Mouse (Mus musculus) brain, embryonic 18.5 days (tissue): ENCODE data around the gene Itpr2.

Source experiments
- DNase-seq: peaks from one replicate; pipeline ENCODE4 v3.0.0-alpha.2; 2012; ENCODE audit warnings: low read depth, low spot score

Gene Itpr2

DNA sequence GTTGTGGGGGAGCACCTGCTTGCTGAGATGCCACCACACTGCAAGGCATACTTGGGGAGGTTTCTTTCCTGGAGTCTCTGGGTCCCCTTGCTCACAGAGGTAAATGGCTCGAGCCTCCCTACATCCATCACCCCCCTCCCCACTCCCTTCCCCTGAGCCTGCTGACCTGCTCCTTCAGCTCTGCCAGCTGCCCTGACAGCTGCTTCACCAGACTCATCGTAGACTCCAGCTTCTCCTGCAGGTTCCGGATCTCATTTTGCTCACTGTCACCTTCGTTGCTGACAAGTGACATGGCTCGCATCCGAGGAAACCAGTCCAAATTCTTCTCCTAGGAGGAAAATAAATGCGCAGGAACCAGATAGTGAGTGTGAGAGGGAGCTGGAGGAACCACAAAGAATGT lies 389.8 kb downstream of the Itpr2 start:
- DNase-seq = no peak

DNA sequence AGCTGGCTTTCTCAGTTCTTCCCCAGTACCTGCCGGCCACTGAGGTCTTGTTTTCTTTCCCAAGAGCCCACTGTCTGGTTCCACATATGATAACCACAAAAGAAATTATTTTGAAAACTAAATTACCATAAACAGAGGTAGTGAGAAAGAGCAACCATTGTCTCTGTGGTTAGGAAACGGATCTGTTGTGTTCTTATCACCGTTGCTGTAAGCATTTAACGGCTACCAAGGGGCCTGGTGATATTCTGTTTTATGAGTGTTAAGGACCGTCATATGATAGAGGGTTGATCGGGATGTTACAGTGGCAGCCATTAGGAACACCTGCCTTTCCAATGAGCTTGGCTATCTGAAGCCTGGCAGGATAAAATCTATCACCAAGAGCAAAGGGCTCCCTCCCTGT lies 390.2 kb downstream of the Itpr2 start:
- DNase-seq = no peak

DNA sequence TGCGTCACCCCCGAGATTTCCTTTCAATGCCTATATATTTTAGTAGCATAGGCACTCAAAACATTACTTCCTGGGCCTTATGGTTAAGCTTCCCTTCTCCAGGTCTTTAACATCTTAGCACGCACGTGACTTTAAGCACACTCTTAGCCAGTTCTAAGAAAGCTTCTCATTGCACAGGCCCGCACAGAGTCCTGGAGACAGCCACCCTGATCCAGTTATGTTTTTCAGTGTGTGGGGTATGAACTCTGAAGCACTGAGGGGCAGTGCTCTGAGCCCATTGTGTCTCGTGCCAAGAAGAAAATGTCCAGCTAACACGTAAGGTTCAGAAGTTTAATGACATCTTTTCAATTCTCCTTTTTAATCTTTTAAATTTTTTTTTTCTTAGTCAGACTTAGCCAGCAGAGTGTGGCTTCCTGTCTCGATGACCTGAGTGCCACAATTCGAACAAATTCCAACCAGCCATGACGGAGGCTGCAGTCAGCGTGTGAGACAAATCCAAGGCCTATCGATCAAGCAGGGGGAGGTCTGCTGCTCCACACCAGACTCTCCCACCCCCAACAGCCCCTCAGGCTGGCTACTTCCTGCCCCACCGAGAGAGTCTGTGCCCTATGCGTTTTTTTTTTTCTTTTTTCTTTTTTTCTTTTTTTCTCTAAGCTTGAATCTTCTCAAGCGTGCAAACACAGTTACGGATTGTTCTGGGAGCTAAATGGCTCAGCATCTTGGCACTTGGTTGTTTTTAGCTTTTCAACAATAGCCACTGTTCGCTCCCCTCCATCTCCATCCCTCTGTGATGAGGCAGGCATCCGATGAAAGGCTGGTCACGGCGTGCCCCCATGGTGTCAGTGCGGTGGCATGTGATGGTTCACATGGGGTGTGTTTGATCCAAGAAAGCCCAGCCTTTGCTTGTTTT lies 390.9 kb downstream of the Itpr2 start:
- DNase-seq = no peak

DNA sequence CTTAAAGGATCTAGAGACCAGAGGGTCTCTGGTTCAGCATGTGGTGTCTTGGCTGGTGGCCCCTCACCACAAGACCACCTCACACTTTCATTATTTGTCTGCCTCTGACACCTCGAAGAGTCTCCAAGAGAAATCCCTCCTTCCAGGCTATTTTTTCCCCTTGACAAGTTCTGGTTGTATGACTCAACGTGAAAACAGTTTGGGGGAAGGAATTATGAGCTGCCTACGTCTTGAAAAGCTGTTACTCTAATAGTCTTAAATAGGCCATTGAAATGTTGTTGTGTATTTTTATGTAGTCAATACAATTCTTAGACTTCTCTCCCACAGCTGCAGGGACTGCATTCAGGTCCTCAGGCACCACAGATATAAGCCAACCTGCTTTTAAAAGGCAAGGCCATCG lies 391.6 kb downstream of the Itpr2 start:
- no peak for DNase-seq

DNA sequence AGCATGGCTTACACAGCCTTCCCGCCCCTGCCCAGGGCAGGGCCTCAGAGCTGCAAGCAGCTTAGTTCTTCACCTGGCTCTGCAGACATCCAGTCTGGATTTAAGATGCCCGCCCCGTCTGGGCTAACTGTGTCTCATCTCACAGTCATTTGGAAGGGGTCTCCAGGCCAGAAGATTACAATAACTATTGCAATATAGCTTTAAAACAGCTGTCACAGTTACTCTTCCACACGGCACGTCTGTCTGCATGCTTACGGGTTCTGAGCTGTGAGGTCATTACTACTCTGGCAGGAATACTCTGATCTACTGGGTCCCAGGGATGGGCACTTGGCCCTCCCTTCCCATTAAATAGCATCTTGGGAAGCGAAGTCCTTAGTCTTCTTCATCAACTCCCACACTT lies 393.3 kb downstream of the Itpr2 start:
- no peak for DNase-seq

DNA sequence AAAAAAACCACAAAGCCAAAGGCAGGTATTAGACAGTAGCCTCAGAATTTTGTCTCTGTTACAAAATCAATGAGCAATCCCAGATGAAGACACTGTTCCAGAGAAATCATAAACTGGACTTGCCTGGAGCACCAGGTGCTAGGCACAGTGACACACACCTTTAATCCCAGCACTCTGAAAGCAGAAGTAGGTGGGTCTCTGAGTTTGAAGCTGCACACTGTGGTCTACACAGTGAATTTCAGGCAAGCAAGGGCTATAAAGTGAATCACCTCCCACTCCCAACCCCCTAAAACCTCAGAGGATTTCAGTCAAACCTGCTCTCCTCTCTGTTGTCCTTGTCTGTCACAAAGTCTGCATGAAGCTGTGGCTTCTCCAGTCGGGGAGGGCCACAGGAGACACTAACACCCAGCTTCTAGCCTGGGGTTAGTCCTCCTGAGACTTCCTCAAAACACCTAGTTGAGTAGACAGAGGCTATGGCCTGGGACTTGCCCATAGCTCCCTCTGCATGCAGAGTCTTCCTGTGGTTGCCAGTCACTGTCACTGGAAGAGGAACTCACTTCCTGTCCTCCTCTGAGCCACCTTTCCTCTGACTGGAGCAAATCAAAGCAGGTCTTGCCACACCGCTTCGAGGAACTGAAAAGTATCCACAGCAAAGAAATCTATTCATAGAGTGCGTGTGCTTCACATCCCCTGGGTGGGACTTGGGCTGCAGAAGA lies 394.7 kb downstream of the Itpr2 start:
- DNase-seq = no peak

DNA sequence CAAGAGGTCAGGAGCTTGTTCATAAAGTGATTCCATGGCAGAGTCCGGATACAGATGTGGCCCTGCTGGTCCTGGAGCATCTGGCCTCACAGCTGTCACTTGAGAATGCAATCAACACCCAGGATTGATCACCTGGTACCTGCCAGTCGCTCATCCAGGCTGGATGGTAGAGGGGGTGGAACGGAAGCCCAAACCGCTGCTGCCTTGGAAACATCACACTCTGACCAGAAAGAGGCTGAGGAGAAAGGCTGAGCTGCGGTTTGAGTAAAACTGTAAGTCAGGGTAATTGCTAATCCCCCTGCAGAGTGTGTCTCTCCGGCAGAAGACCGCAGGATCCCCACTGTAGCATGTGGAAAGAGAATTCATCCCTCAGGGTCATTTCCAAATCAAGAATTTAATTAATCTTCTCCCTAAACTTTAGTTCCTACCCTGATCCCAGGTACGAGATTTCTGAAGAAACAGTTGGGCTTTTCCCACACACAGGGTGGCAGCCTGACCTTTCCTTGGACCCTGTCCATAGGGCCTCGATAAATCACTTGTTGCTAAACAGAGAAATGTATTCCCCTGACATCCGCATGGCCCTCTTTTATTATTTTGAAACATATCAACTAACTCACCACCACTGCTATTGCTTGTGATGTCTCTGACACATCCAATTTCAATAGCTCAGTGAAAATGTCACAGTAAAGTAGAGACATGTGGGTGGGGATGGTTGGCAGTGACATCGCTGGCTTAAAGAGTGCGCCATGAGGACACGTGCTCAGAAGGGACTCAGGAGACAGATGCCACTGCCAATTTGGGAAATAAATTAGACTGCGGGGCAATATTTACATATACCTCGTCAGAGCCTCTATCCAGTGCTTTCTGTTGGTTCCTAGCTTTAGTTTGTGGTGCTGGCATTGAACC lies 418.7 kb downstream of the Itpr2 start:
- no peak for DNase-seq

DNA sequence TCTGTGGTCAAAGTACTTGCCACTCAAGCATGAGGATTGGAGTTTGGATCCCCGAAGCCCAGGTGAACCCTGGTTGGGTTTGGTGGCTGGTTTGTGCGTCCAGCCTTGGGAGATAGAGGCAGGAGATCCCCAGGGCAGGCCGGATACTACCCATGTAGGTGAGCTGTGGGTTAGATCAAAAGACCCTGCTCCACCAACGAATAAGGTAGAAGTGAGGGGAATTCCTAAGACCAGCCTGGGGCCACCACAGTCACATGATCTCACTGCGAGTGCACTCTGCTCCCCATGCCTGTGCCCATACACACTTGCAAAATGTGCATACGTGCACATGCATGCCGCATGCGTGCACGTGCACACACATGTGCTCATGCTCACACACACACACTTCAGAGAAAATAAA lies 419.5 kb downstream of the Itpr2 start:
- DNase-seq = no peak

DNA sequence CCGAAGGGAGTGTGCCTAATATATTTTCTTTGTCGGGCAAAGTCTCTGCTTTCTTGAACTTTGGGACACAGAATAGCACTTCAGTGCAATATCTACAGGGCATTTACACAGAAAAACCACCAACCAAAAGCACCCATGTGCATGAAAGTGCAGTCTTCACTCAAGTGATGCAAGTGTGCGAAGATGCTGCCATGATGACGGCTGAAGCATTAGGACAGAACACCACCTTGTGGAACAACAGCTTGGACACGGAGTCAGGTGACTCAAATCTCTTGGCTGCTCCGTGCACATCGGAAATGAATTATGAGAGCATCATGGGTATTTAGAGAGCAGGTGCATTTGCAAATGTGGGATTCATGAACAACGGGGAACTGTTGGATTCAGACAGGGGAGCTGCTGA lies 420.4 kb downstream of the Itpr2 start:
- no peak for DNase-seq

DNA sequence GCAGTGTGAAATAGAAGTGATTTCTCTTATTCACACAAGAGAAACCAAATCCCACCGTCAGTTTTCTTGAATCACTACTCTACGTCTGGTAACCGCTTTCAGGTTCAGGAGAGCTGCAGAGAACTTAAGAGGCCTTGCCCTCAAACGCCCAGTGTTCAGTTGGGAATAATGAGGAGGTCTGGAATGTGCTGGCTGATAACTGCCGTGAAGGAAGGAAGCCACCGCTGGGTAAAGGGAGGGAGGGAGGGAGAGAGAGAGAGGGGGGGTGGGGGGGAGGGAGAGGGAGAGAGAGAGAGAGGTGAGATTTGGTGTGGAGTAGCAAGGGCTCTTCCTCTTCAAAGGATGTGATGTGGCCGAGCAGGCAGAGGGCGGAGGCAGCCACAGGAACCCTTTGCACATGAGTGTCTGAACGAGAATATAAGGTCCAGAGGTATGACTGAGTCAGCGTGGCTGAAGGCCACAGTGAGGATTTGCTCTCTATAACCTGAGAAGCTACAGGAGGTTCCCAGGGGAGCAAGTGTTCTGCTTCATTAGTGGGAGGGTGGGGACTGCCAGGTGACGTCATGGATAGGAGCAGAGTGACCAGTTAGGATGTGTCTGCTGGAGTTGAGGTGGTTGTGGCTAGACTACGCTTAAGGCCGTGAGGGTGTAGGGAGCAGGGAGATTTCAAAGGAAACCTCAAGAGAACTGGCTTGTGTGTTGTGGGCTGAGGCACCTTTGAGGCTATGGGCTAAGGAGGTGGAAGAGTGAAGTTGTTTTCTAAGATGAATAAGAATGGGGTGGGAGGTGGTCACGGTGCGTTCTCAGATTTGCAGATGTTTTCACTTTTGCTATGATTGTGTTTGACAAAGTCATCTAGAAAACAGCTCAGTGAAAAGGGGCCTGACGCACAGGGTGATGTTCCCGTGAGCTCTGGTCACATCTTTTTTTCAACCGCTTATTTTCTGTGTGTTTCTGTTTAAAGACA lies 421.2 kb downstream of the Itpr2 start:
- DNase-seq = no peak

DNA sequence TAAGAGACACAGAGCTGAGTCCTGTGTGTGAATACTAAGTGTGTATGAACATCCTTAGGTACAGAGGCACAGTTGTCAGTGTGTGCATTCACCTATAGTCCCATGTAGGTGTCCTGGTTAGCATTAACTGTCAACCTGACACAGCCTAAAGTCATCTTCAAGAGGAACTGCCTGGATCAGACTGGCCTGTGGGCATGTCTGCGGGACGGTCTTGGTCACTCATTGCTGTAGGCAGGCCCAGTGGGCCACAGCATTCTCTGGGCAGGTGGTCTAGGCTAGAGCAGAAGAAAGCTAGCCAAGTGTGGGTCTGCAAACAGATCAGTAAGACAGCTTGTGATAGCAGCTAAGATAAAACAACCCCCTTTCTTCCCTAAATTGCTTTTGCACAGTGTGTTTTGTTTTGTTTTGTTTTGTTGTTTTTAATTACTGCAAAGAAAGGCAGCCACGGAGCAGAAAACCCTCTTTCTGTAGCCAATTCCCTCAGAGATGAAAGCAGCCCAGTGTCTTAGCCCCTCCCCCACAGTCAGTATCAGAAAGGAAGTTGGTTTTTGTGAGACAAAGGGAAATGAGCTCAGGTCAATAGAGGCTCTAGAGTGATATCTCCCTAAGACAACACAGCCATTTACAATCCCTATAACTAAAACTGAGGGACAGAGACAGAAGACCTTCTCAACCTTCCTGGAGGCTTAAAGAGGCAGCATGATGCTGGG lies 422.1 kb downstream of the Itpr2 start:
- DNase-seq = no peak

DNA sequence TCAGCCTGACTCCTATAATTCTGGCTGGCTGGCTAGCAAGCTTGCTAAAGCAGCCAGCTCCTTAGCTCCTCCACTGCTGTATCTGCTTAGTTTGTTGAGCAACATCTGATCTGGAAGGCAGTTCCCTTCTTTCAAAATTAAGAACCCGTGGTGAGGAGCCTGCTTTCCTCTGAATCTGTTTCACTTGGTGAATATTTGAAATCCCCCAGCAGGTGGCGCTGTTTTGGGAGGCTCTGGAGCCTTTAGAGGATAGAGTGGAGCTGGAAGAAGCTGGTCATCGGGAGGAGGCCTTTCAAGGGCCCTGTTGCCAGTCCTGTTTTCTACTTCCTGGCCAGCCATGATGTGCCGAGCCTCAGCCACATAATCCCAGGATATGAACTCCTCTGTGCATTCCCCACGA lies 422.8 kb downstream of the Itpr2 start:
- DNase-seq = no peak

DNA sequence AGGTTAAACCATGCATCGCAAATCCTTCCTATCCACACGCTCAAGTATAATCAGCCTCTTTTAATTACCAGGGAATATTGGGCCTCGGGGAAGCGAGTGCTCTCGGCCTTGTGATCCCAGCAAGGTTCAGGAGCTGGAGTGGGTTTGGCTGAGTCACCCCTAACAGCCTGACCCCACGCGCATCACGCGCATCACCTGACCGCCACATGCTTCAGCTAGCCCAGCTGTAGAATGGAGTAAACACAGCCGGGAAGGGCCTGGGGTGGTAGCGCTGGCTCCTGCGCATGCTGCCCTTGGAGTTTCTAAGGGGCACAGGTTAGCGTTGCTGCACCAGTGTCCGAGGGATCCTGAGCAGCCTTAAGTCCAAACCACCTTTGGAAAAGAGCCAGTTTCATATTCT lies 423.9 kb downstream of the Itpr2 start:
- DNase-seq = no peak

DNA sequence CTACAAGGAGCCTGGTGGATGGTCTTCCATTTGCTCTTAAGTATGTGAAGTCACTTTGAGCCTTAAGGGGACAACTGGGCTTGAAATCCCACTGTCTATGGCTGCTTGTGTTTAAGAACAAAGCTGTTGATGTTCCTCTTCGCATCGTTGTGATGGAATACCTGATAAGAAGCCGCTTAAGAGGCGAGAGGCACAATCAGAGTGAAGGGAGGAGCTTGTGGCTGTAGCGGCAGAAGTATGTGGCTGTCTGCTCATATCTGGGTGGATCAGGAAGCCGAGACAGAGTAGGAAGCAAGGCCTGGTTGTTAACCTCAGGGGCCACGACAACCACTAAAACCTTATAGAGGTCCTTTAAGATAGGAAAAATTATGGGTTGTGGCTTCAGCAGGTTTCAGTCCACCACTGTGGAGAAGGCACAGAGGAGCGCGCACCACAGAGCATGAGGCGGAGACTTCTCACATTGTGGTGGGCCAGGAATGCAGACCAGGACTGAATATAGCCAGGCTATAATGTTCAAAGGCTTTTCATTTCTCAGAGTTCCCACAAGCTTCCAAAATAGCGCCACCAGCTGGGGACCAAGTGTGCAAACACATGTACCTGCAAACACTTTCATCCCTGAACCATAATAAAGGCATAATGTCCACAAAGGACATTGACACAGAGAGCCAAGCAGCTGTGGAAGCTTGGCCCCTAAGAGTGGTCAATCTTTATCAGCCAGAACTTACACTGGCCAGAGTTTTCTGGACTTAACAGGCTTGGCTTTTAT lies 424.7 kb downstream of the Itpr2 start:
- no peak for DNase-seq

DNA sequence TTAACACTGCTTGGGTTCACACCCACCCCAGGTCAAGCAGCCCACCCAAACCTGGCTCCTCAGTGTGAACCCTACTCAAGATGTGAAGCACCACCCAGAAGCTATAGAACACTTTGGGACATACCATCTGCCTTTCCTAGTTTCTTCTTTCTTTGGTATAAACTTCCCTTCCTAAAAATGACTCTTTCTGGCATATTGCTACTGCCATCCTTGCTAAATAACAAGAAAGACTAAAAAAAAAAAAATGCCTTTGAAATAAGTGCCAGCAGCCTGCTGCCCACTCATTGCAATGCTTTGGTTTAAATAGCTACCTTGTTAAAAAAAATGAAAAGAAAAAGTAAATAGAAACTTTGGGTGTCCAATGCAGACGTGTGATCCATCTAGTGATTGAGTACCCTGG lies 429.2 kb downstream of the Itpr2 start:
- no peak for DNase-seq

DNA sequence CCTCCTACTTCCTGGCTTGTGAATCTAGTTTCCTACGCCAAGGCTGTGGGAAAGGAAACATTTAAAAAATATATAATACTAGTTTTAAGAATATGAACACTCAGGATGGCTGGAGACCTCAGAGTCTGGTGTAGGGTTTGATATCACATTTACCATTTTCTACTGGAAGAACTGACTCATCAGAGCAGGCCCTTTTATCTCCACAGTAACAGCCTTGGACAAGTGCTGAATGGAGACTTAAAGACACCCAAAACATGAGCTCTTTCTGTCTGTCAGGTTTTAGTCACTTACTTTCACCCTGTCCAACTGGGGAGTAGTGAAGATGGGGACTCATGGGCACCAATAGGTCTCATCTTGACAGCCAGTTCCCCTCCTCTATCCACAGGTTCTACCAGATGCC lies 430.1 kb downstream of the Itpr2 start:
- no peak for DNase-seq
